Mouse (Mus musculus) cerebellum, postnatal 4 days (tissue): Measurements from ENCODE around the gene Aicda.
A peak's percentile ranks its signal among the peaks of the same experiment; 100 is the strongest.
"Not testable (repeated sequence)": the region's sequence is repeated elsewhere in the genome, so short reads cannot be mapped to it uniquely, and the experiment has no call there.

ENCODE experiments used
- DNase-seq, 2 experiments: peaks; one replicate each; pipeline ENCODE4 v3.0.0; 2022; ENCODE audit warnings: low spot score in 2 of 2, mixed read lengths in 1 of 2

Aicda gene

GRCm38 (mm10) chr6:122553606-122554005 lies at the start of gene Aicda:
Gene Aicda (plus strand): TSS chr6:122553801.
- DNase-seq, result no peak

- DNase-seq, result no peak
Observed at GRCm38 (mm10) chr6:122505041-122505440, 48.6 kb upstream of the Aicda start.

- DNase-seq, result no peak
Observed at GRCm38 (mm10) chr6:122505545-122505944, 48.1 kb upstream of the Aicda start, which contains the start of gene Mfap5. Gene Mfap5 (plus strand): TSS chr6:122505845.

- no peak for DNase-seq
Observed at GRCm38 (mm10) chr6:122508494-122508893, 45.1 kb upstream of the Aicda start.

GRCm38 (mm10) chr6:122512914-122513878 lies 40.4 kb upstream of the Aicda start:
- no peak for DNase-seq

- DNase-seq, result no peak
Observed at GRCm38 (mm10) chr6:122514312-122514711, 39.3 kb upstream of the Aicda start.

GRCm38 (mm10) chr6:122515762-122516161 lies 37.8 kb upstream of the Aicda start:
- not testable (repeated sequence) for DNase-seq

- DNase-seq, result no peak
Observed at GRCm38 (mm10) chr6:122517668-122518067, 35.9 kb upstream of the Aicda start.

- DNase-seq, result peak in 1 of 2 experiments; percentile 6
Observed at GRCm38 (mm10) chr6:122519384-122519783, 34.2 kb upstream of the Aicda start.

GRCm38 (mm10) chr6:122522595-122522994 lies 31.0 kb upstream of the Aicda start:
- DNase-seq, result peak in 1 of 2 experiments; percentile 11

- no peak for DNase-seq
Observed at GRCm38 (mm10) chr6:122523289-122523688, 30.3 kb upstream of the Aicda start.

- DNase-seq, result no peak
Observed at GRCm38 (mm10) chr6:122527596-122527995, 26.0 kb upstream of the Aicda start.

GRCm38 (mm10) chr6:122528136-122528535 lies 25.5 kb upstream of the Aicda start:
- no peak for DNase-seq

GRCm38 (mm10) chr6:122531466-122532174 lies 22.0 kb upstream of the Aicda start:
- no peak for DNase-seq

- no peak for DNase-seq
Observed at GRCm38 (mm10) chr6:122532883-122533302, 20.7 kb upstream of the Aicda start.

GRCm38 (mm10) chr6:122534032-122534431 lies 19.6 kb upstream of the Aicda start:
- no peak for DNase-seq

GRCm38 (mm10) chr6:122539564-122539963 lies 14.0 kb upstream of the Aicda start:
- no peak for DNase-seq

GRCm38 (mm10) chr6:122542459-122542858 lies 11.1 kb upstream of the Aicda start:
- DNase-seq, result not testable (repeated sequence)

GRCm38 (mm10) chr6:122543574-122543973 lies 10.0 kb upstream of the Aicda start:
- no peak for DNase-seq

GRCm38 (mm10) chr6:122544672-122545071 lies 8.9 kb upstream of the Aicda start:
- no peak for DNase-seq

GRCm38 (mm10) chr6:122545289-122545882 lies 8.2 kb upstream of the Aicda start:
- no peak for DNase-seq

- no peak for DNase-seq
Observed at GRCm38 (mm10) chr6:122545948-122546347, 7.7 kb upstream of the Aicda start.
